Mouse (Mus musculus): Measurements from ENCODE around the gene Irx6. TPM values are rescaled to one million over a fixed set of nuclear protein-coding genes. Genes with fewer than 3 reads are reported as not detected.

The Irx6 gene
- total and polyA plus RNA-seq, 3 experiments = not detected

DNA sequence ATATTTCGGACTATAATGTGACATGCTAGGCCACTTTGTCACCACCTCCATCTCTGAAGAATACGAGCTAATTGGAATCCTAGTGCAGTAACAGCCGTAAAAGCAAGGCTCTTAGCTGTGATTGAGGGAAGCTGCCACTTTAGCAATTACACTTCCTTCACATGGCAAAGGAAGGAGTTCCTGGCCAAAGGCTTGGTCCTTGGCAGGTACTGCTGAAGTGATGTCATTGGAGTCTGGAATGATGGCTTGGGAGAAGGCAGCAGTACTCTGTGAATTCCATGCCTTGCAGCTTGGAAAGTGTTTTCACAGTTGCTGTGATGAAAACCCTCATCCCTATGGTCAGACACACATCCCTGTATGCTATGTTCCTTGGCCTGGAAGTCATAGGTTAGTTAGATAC is 24.3 kb downstream of the Irx6 start:
- H3K4me2 ChIP-seq (ENCODE audit: insufficient read depth, low read depth, poor library complexity, severe bottlenecking) = no peak overlapping the region
- dilution Hi-C loops (cut with MboI; ENCODE audit: extremely low pct_ligation_motif_present, extremely low pct_unique_long_range_greater_than_20kb, low sequenced_read_pairs) (no loop called here), in situ Hi-C loops (cut with MboI; ENCODE audit: low pct_ligation_motif_present, low pct_unique_long_range_greater_than_20kb, low sequenced_read_pairs) (no loop called here)
- no peaks in the 10 kb centered on the region for H3K27me3 ChIP-seq (replicated peaks)
- H3K9me3 ChIP-seq (replicated peaks; ENCODE audit: low read length) = peaks cover 80% of the 10 kb centered on the region
- H3K4me1 ChIP-seq (ENCODE audit: control insufficient read depth in 1 of 2, insufficient read depth in 2 of 2) = no peaks in the 10 kb centered on the region
- no peak for DNase-seq (ENCODE audit: extremely low read depth)
- H3K9ac ChIP-seq (ENCODE audit: insufficient read depth, low read depth) = no peak overlapping the region
- H3K27ac ChIP-seq (ENCODE audit: insufficient read depth, low read depth) = no peak overlapping the region
- no peak overlapping the region for H3K4me3 ChIP-seq (replicated peaks in 1 of 3; ENCODE audit: low read depth in 2 of 3, low read length in 2 of 3, poor library complexity in 1 of 3)
- no peaks in the 10 kb centered on the region for H3K79me2 ChIP-seq (replicated peaks; ENCODE audit: control insufficient read depth, extremely low read depth, insufficient read depth, poor library complexity, severe bottlenecking)
- TF ChIP-seq E2F4 (IDR thresholded peaks at IDR 0.05; ENCODE audit: insufficient replicate concordance, low read depth, low read length) = no peak
- no peak for TF ChIP-seq RCOR1 (conservative IDR thresholded peaks at IDR 0.05; ENCODE audit: low read depth, low read length)
- TF ChIP-seq TCF12 (IDR thresholded peaks at IDR 0.05; ENCODE audit: low read depth, low read length) = no peak
- TF ChIP-seq JUND (conservative IDR thresholded peaks at IDR 0.05; ENCODE audit: low read depth, low read length) = no peak
- TF ChIP-seq PAX5 (IDR thresholded peaks at IDR 0.05; ENCODE audit: low read length) = no peak
- TF ChIP-seq MAZ (IDR thresholded peaks at IDR 0.05; ENCODE audit: low read depth, low read length) = no peak
- no peak for TF ChIP-seq POLR2AphosphoS2 (IDR thresholded peaks at IDR 0.05; ENCODE audit: low read depth, low read length)
- TF ChIP-seq USF1 (IDR thresholded peaks at IDR 0.05; ENCODE audit: low read depth, low read length) = no peak
- no peak for TF ChIP-seq SIN3A (IDR thresholded peaks at IDR 0.05; ENCODE audit: low read length)
- TF ChIP-seq SMC3 (IDR thresholded peaks at IDR 0.05; ENCODE audit: low read depth, low read length) = no peak
- TF ChIP-seq MAFK (IDR thresholded peaks at IDR 0.05; ENCODE audit: insufficient replicate concordance, low read length) = no peak
- no peak for TF ChIP-seq HCFC1 (IDR thresholded peaks at IDR 0.05; ENCODE audit: low read depth, low read length)
- no peak for TF ChIP-seq ETS1 (conservative IDR thresholded peaks at IDR 0.05; ENCODE audit: low read depth, low read length)
- no peak for TF ChIP-seq ZC3H11A (IDR thresholded peaks at IDR 0.05; ENCODE audit: low read depth, low read length)
- TF ChIP-seq ZNF384 (IDR thresholded peaks at IDR 0.05; ENCODE audit: low read depth, low read length) = no peak
- TF ChIP-seq POLR2A (IDR thresholded peaks at IDR 0.05; ENCODE audit: low read depth, low read length) = no peak
- TF ChIP-seq ELF1 (IDR thresholded peaks at IDR 0.05; ENCODE audit: low read depth, low read length) = no peak
- TF ChIP-seq UBTF (IDR thresholded peaks at IDR 0.05; ENCODE audit: low read depth, low read length) = no peak
- TF ChIP-seq IRF4 (IDR thresholded peaks at IDR 0.05; ENCODE audit: low read depth, low read length) = no peak
- no peak for TF ChIP-seq MYC (IDR thresholded peaks at IDR 0.05; ENCODE audit: low read depth, low read length)
- no peaks in the 10 kb centered on the region for H3K36me3 ChIP-seq (replicated peaks in 1 of 2; ENCODE audit: control insufficient read depth in 1 of 2, insufficient read depth in 1 of 2, low read length in 1 of 2)

DNA sequence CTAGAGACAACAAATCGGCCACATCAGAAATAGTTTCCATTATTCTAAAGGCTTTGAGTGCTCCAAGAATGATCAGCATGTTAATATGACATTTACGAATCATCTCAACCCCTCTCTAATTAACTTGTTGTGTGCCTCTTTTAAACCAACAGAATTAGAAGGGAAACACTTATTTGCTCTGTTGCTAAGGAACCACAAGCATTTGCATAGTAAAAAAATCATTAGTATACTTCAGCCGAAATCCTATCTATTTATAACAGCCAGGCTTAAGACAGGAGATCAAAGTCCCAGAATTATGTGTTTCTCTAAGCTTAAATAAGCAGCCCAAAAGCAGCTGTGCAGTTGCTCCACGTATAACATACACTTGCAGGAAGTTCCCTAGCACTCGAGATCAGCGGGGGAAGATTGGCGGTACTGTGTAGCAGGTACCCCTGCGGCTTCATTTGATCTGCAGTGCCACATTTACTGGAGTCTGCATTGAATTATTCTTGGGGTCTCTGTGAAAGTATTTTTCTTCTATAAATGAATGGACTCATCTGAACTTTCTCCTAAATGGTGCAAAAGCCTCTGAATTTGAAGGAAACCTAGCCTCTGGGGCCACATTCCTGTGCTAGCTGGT is 25.9 kb downstream of the Irx6 start:
- DNase-seq (ENCODE audit: extremely low read depth) = no peak
- Histone ChIP-seq H3K9ac (ENCODE audit: insufficient read depth, low read depth) (no peak overlapping the region), H3K27me3 (replicated peaks) (no peaks in the 10 kb centered on the region), H3K4me1 (ENCODE audit: control insufficient read depth in 1 of 2, insufficient read depth in 2 of 2) (no peaks in the 10 kb centered on the region), H3K79me2 (replicated peaks; ENCODE audit: control insufficient read depth, extremely low read depth, insufficient read depth, poor library complexity, severe bottlenecking) (no peaks in the 10 kb centered on the region), H3K4me3 (replicated peaks in 1 of 3; ENCODE audit: low read depth in 2 of 3, low read length in 2 of 3, poor library complexity in 1 of 3) (no peak overlapping the region), H3K9me3 (replicated peaks; ENCODE audit: low read length) (peaks cover 79% of the 10 kb centered on the region), H3K4me2 (ENCODE audit: insufficient read depth, low read depth, poor library complexity, severe bottlenecking) (no peak overlapping the region), H3K27ac (ENCODE audit: insufficient read depth, low read depth) (no peak overlapping the region), H3K36me3 (replicated peaks in 1 of 2; ENCODE audit: control insufficient read depth in 1 of 2, insufficient read depth in 1 of 2, low read length in 1 of 2) (no peaks in the 10 kb centered on the region)
- in situ Hi-C loops (cut with MboI; ENCODE audit: low pct_ligation_motif_present, low pct_unique_long_range_greater_than_20kb, low sequenced_read_pairs) (no loop called here), dilution Hi-C loops (cut with MboI; ENCODE audit: extremely low pct_ligation_motif_present, extremely low pct_unique_long_range_greater_than_20kb, low sequenced_read_pairs) (no loop called here)
- TF ChIP-seq ELF1 (IDR thresholded peaks at IDR 0.05; ENCODE audit: low read depth, low read length) (no peak), MAFK (IDR thresholded peaks at IDR 0.05; ENCODE audit: insufficient replicate concordance, low read length) (no peak), POLR2AphosphoS2 (IDR thresholded peaks at IDR 0.05; ENCODE audit: low read depth, low read length) (no peak), RCOR1 (conservative IDR thresholded peaks at IDR 0.05; ENCODE audit: low read depth, low read length) (no peak), IRF4 (IDR thresholded peaks at IDR 0.05; ENCODE audit: low read depth, low read length) (no peak), ETS1 (conservative IDR thresholded peaks at IDR 0.05; ENCODE audit: low read depth, low read length) (no peak), NELFE (IDR thresholded peaks at IDR 0.05; ENCODE audit: low read depth, low read length) (no peak), KAT2A (IDR thresholded peaks at IDR 0.05; ENCODE audit: insufficient replicate concordance, low read length) (no peak), CHD1 (IDR thresholded peaks at IDR 0.05; ENCODE audit: low read depth, low read length) (no peak), TCF12 (IDR thresholded peaks at IDR 0.05; ENCODE audit: low read depth, low read length) (no peak)

Data from CH12.LX (cell line).